Mouse (Mus musculus) kidney, adult 10 weeks (tissue): Measurements from ENCODE around the gene Gm3002. TPM values are rescaled to one million over a fixed set of nuclear protein-coding genes. Genes with fewer than 3 reads are reported as not detected.

Experiments
- polyA plus RNA-seq: library from polyadenylated mRNA; stranded (reverse); fragments of 350-450 nt; fragmentation: Illumina TruSeq; extraction: RNeasy Lipid Tissue Mini Kit (QIAGEN cat#74804); gene quantifications from one replicate; pipeline ENCODE4 v1.2.3, GENCODE M21; 2014; ENCODE audit warnings: low read depth, low replicate concordance

Gene Gm3002
- not detected for polyA plus RNA-seq

DNA sequence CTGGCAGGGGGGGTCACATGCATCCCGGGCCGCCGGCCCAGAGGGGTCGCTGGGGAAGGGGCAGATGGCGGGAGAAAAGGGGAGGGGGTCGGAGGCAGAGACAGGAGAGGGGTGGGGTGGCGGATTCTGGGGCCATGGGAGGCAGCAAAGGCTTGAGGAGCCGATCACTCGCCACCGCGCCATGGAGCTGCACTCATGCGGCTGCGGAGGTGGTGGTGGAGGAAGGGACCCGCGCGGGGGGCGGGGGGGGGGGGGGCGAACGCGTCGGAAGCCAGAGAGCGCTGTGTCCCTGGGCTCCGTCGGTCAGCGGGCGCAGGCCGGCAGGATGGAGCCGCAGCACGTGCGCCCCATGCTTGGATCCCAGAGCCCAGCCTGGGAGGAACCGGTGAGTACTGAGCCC, at the start of gene Gm3002:
Gene Gm3002 (plus strand): TSS at position 301 of the 400 bp plus-strand sequence.

DNA sequence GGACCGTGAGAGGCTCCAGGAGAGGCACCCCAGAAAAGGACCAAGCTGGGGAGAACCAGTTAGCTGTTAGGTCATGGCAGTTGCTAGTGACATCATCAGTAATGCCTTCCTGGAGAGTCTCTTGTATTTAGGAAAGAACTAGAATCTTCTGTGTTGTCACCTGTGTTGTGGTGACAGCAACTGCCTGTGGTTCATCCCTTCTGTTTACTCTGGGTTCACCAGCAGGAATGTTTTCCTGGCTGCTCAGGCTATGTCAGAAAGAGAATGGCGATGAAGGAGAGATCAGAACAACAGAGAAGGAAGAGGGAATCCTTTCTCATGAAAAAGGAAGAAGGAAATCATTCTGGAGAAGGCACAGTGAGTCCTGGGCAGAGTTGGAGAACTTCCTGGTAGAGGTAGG, 36.1 kb downstream of the Gm3002 start, which contains the start of gene Gm3033:
Gene Gm3033 (plus strand): TSS at position 301 of the 400 bp plus-strand sequence.

DNA sequence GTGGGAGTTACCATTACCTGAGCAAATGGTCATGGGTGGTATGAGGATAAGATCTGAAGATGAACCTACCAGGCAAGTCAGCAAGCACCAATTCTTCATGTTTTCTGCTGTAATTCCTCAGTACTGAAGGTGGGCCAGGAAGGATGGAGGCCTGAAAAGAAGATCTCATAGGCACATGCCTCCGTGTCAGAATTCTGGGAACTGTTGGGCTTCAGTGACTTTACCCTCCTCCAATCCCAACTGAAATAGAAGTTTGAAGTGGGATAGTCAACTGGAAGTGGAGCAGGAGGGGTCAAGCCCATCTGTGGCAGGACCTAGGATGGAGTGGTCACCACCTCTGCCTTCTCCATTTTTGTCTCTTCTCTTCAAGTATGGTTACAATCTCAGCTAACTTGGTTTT, 74.0 kb downstream of the Gm3002 start, which contains the start of gene Gm2916:
Gene Gm2916 (plus strand): TSS at position 301 of the 400 bp plus-strand sequence.

DNA sequence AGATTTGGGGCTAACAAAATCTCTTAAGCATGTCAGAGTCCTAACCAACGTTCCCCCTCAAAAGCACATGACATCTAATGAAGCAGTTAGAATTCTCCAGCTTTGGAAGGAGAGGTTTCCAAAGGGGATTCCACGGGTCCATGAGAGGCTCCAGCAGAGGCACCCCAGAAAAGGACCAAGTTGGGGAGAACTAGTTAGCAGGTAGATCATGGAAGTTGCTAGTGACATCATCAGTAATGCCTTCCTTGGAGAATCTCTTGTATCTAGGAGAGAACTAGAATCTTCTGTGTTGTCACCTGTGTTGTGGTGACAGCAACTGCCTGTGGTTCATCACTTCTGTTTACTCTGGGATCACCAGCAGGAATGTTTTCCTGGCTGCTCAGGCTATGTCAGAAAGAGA, 121.6 kb downstream of the Gm3002 start, which contains the start of gene Gm3029:
Gene Gm3029 (plus strand): TSS at position 301 of the 400 bp plus-strand sequence.

DNA sequence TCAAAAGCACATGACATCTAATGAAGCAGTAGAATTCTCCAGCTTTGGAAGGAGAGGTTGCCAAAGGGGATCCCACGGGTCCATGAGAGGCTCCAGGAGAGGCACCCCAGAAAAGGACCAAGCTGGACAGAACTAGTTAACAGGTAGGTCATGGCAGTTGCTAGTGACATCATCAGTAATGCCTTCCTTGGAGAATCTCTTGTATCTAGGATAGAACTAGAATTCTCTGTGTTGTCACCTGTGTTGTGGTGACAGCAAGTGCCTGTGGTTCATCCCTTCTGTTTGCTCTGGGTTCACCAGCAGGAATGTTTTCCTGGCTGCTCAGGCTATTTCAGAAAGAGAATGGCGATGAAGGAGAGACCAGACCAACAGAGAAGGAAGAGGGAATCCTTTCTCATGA, 153.4 kb downstream of the Gm3002 start, which contains the start of gene Gm3095:
Gene Gm3095 (plus strand): TSS at position 301 of the 400 bp plus-strand sequence.

DNA sequence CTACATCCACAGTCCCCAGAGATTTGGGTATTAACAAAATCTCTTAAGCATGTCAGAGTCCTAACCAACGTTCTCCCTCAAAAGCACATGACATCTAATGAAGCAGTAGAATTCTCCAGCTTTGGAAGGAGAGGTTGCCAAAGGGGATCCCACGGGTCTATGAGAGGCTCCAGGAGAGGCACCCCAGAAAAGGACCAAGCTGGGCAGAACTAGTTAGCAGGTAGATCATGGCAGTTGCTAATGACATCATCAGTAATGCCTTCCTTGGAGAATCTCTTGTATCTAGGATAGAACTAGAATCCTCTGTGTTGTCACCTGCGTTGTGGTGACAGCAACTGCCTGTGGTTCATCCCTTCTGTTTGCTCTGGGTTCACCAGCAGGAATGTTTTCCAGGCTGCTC, 188.2 kb downstream of the Gm3002 start, which contains the start of gene Gm3099:
Gene Gm3099 (plus strand): TSS at position 301 of the 400 bp plus-strand sequence.

Other genes starting within 250 kb of the Gm3002 start
- gene Gm3012, start 175.6 kb upstream of the Gm3002 start, polyA plus RNA-seq: not detected
- not detected for gene Gm3020, start 158.0 kb upstream of the Gm3002 start, polyA plus RNA-seq
- not detected for gene Gm3043, start 121.3 kb upstream of the Gm3002 start, polyA plus RNA-seq
- not detected for gene Gm3033, start 36.2 kb downstream of the Gm3002 start, polyA plus RNA-seq
- not detected for gene Gm2916, start 74.1 kb downstream of the Gm3002 start, polyA plus RNA-seq
- not detected for gene Gm3029, start 121.7 kb downstream of the Gm3002 start, polyA plus RNA-seq
- gene Gm3095, start 153.5 kb downstream of the Gm3002 start, polyA plus RNA-seq: not detected
- not detected for gene Gm3099, start 188.3 kb downstream of the Gm3002 start, polyA plus RNA-seq
- gene Gm5796, start 213.9 kb downstream of the Gm3002 start, polyA plus RNA-seq: not detected